7 mouse cellular contexts compared by ENCODE assay signal in the genomic region with DNA sequence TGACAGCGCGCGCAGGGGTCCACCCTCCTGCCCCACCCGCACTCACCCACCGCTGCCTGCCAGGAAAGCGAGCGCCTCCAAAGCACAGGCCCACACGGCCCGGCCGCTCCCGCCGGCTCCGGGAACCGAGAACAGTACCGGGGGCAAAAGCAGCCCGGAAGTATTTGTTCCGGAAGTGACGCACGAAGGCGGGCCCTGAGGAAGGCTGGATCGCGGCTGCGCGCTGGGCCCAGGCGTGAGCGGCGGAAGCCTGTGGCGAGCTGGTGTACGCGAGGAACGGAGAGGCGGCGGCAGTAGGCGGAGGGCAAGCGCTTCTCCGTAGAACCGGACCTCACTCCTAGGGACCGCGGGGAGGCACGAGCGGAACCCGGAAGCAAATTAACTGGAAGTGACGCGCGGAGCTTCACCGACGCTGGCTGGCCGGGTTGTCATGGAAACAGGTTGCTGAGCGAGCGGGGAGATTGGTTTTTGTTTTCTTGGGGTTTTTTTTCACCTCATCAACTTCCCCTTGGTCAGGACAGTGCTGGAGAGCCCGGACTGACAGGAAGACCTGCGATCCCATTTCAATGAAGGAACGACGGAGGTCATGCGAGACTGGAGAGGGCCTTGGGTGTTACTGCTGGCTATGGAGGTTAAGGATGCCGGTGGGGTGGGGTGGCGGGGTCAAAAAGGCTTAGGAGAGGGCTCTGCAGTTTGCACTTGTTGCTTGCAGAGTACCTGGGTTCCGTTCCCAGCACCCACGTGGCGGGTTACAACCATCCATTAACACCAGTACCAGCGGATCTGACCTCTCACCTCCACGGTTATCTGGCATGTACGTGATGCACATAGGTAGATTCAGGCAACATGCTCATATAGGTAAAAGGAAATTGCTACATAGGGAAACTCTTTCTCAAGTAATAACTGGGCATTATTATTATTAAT. TPM values are rescaled to one million over a fixed set of nuclear protein-coding genes. Genes with fewer than 3 reads are reported as not detected.
DNase-seq lines count a peak whose midpoint lies in the region; ATAC-seq lines count a peak whose summit lies in the region.

A gene (minus strand): TSS at position 175 of the 924 bp plus-strand sequence.

- H3K27me3 ChIP-seq in intestine, embryonic 15.5 days (replicated peaks) = no peaks in the 10 kb centered on the region
- H3K27me3 ChIP-seq in midbrain, embryonic 10.5 days (ENCODE audit: low read depth, poor library complexity, severe bottlenecking) = no peaks in the 10 kb centered on the region

- H3K9me3 ChIP-seq in intestine, embryonic 15.5 days = no peaks in the 10 kb centered on the region
- H3K9me3 ChIP-seq in midbrain, embryonic 10.5 days (replicated peaks) = no peaks in the 10 kb centered on the region

- peak within 1 kb of the TSS; percentile 89 for H3K4me2 ChIP-seq in intestine, embryonic 15.5 days (replicated peaks)

- intact Hi-C loops in gastrocnemius, postnatal 36 days (cut with DNase I) = no loop called here
- intact Hi-C loops in left cerebral cortex, postnatal 25 days (cut with DNase I) = loop anchor here (5.0 kb wide), 1 partner anchor 71 kb away; a partner anchor contains a TSS

- peaks cover 25% of the 10 kb centered on the region for H3K4me1 ChIP-seq in intestine, embryonic 15.5 days (replicated peaks)
- H3K4me1 ChIP-seq in midbrain, embryonic 10.5 days = peaks cover 26% of the 10 kb centered on the region

- WGBS in intestine, embryonic 15.5 days = 1% methylated on average over 63 of the region's 63 CpGs
- WGBS in midbrain, embryonic 10.5 days = 2% methylated on average over 63 of the region's 63 CpGs

- DNase-seq in adrenal gland, adult 18-20 months (ENCODE audit: low spot score in 2 of 2) = peak; percentile 94 to 95
- peak; percentile 93 for DNase-seq in embryo, embryonic 11 days
- peak; percentile 89 to 93 for DNase-seq in gastrocnemius, postnatal 36 days
- peak; percentile 95 to 96 for DNase-seq in left cerebral cortex, postnatal 25 days (ENCODE audit: low spot score in 2 of 2)
- DNase-seq in midbrain, embryonic 10.5 days (ENCODE audit: low spot score) = peak; percentile 92
- peak; percentile 88 for DNase-seq in right cerebral cortex, postnatal 4 days

- H3K27ac ChIP-seq in intestine, embryonic 15.5 days = peak within 1 kb of the TSS; percentile 97
- peak within 1 kb of the TSS; percentile 98 for H3K27ac ChIP-seq in midbrain, embryonic 10.5 days (replicated peaks)

- peak within 1 kb of the TSS; percentile 92 for H3K9ac ChIP-seq in intestine, embryonic 15.5 days

- H3K4me3 ChIP-seq in intestine, embryonic 15.5 days (replicated peaks) = peak within 1 kb of the TSS; percentile 95
- peak within 1 kb of the TSS; percentile 100 for H3K4me3 ChIP-seq in midbrain, embryonic 10.5 days

- ATAC-seq in intestine, embryonic 15.5 days = peak; percentile 95

- H3K36me3 ChIP-seq in intestine, embryonic 15.5 days = no peaks in the 10 kb centered on the region
- peaks cover 13% of the 10 kb centered on the region for H3K36me3 ChIP-seq in midbrain, embryonic 10.5 days

RNA-seq across cellular contexts. Expression of the gene that starts here (rescaled TPM):
- 10 to 100 TPM; 41.1 to 42.8 TPM for total RNA-seq in adrenal gland, adult 18-20 months (2021)
- 10 to 100 TPM; 16.6 to 17.5 TPM for total RNA-seq in gastrocnemius, postnatal 36 days (2021)
- polyA plus RNA-seq in intestine, embryonic 15.5 days (2015; fragmentation: Nextera tagmentation; extraction: Ambion mirVana) = 12.7 and 13.8 TPM in 2 replicates
- 10 to 100 TPM; 72.0 to 74.4 TPM for total RNA-seq in left cerebral cortex, postnatal 25 days (2021)
- polyA plus RNA-seq in midbrain, embryonic 10.5 days (2016; fragmentation: Nextera tagmentation; extraction: Ambion mirVana) = 19.1 and 23.5 TPM in 2 replicates

Comparison
In these comparisons a context has a peak if more than half of its experiments do, and no peak if none do; other contexts are left out.
1. Peak in every context shown above with its lines: DNase-seq, ATAC-seq, H3K4me3 ChIP-seq and H3K27ac ChIP-seq.